Mouse (Mus musculus) myocyte (in vitro differentiated cells): Measurements from ENCODE around the gene Mms22l.

Source experiments
- CEBPB ChIP-seq: IDR thresholded peaks from 2 replicates; pipeline ENCODE4 v1.6.1; 2011; ENCODE audit warnings: mild to moderate bottlenecking, moderate library complexity; ENCODE audit not compliant: poor library complexity, insufficient read depth, severe bottlenecking
- E2F4 ChIP-seq: IDR thresholded peaks from one replicate; pipeline ENCODE4 v1.6.1; 2011; ENCODE audit warnings: mild to moderate bottlenecking, control low read depth, moderate library complexity; ENCODE audit not compliant: insufficient read depth
- MAX ChIP-seq: IDR thresholded peaks from one replicate; pipeline ENCODE4 v1.6.1; 2011; ENCODE audit warnings: low read depth, mild to moderate bottlenecking, control low read depth
- MYOD1 ChIP-seq, 3 experiments: IDR thresholded peaks; one replicate each; pipeline ENCODE4 v1.6.1; 2011; ENCODE audit warnings: control low read depth in 2 of 3, low read depth in 2 of 3, mild to moderate bottlenecking in 2 of 3, moderate library complexity in 1 of 3; ENCODE audit not compliant: insufficient read length in 2 of 3, control insufficient read depth in 1 of 3
- MYOG ChIP-seq, 3 experiments: IDR thresholded peaks; one replicate each; pipeline ENCODE4 v1.6.1; 2011; ENCODE audit warnings: control low read depth in 2 of 3, low read depth in 2 of 3, mild to moderate bottlenecking in 2 of 3; ENCODE audit not compliant: insufficient read length in 2 of 3, control insufficient read depth in 1 of 3, insufficient read depth in 1 of 3
- POLR2A ChIP-seq: IDR thresholded peaks from one replicate; pipeline ENCODE4 v1.6.1; 2011; ENCODE audit warnings: low read depth, mild to moderate bottlenecking, control low read depth, moderate library complexity; ENCODE audit not compliant: insufficient read length
- REST ChIP-seq: IDR thresholded peaks from one replicate; pipeline ENCODE4 v1.6.1; 2011; ENCODE audit warnings: mild to moderate bottlenecking, control low read depth, moderate library complexity; ENCODE audit not compliant: insufficient read depth, insufficient read length
- TCF12 ChIP-seq: IDR thresholded peaks from one replicate; pipeline ENCODE4 v1.6.1; 2011; ENCODE audit warnings: mild to moderate bottlenecking, control low read depth; ENCODE audit not compliant: poor library complexity, insufficient read depth, severe bottlenecking

GRCm38 (mm10) chr4:24496953-24497319 is 685 bp downstream of the Mms22l start:
- no peak for TF ChIP-seq MAX
- TF ChIP-seq POLR2A = no peak
- TF ChIP-seq MYOG (IDR thresholded peaks at IDR 0.05; ENCODE audit: control insufficient read depth in 1 of 3, insufficient read depth in 1 of 3, insufficient read length in 2 of 3, low read depth in 2 of 3) = no peak
- no peak for TF ChIP-seq CEBPB
- TF ChIP-seq MYOD1 (IDR thresholded peaks at IDR 0.05; ENCODE audit: control insufficient read depth in 1 of 3, insufficient read length in 2 of 3, low read depth in 2 of 3) = no peak
- TF ChIP-seq TCF12 = no peak
- TF ChIP-seq E2F4 = no peak
- no peak for TF ChIP-seq REST
